Mouse (Mus musculus) lung, postnatal 0 days (tissue): Measurements from ENCODE around the gene Olfr1423.

Experiments
- CTCF ChIP-seq: IDR thresholded peaks from 2 replicates; pipeline ENCODE4 v1.5.1; 2016; ENCODE audit warnings: antibody characterized with exemption, mild to moderate bottlenecking
- EP300 ChIP-seq: IDR thresholded peaks from 2 replicates; pipeline ENCODE4 v1.6.1; 2016; ENCODE audit warnings: antibody characterized with exemption, mild to moderate bottlenecking, control low read depth

GRCm38 (mm10) chr19:11989334-11989733 is 51.8 kb downstream of the Olfr1423 start:
- TF ChIP-seq CTCF (no peak), EP300 (no peak)
